Mouse (Mus musculus): ENCODE results near the gene Rabl6. TPM values are rescaled to one million over a fixed set of nuclear protein-coding genes. Genes with fewer than 3 reads are reported as not detected.

Gene Rabl6
- 53.3 and 55.3 TPM in 2 replicates for polyA plus RNA-seq (2014; fragmentation: Nextera tagmentation; extraction: Ambion mirVana)

- under 1% methylated on average over 80 of the region's 80 CpGs for WGBS
- DNase-seq (ENCODE audit: low spot score) (peak; percentile 93), ATAC-seq (ENCODE audit: low FRiP score) (peak; percentile 90)
- peaks cover 3% of the 10 kb centered on the region; the same call in 1 of the 2 replicates for H3K4me1 ChIP-seq (replicated peaks; ENCODE audit: control insufficient read depth, insufficient read depth, low read length)
- peak within 1 kb of the TSS; percentile 64 for H3K4me2 ChIP-seq (replicated peaks; ENCODE audit: low read depth, low read length)
- no peaks in the 10 kb centered on the region for H3K9me3 ChIP-seq (ENCODE audit: control insufficient read depth, low read length)
- H3K27me3 ChIP-seq (ENCODE audit: control insufficient read depth, insufficient read depth, low read length): peaks cover 5% of the 10 kb centered on the region; the same call in 1 of the 2 replicates
- peak within 1 kb of the TSS; percentile 96 for H3K4me3 ChIP-seq (ENCODE audit: low read depth, low read length)
- H3K9ac ChIP-seq (ENCODE audit: low read depth, low read length): peak within 1 kb of the TSS; percentile 96
- H3K36me3 ChIP-seq (ENCODE audit: control insufficient read depth, insufficient read depth, low read length): no peaks in the 10 kb centered on the region
- H3K27ac ChIP-seq (ENCODE audit: low read depth, low read length): peak within 1 kb of the TSS; percentile 91
Measured at GRCm38 (mm10) chr2:25607761-25608622, at the start of gene Rabl6. Rabl6 (minus strand) TSS chr2:25608521.

- Histone ChIP-seq H3K27me3 (ENCODE audit: control insufficient read depth, insufficient read depth, low read length) (no peaks in the 10 kb centered on the region), H3K4me1 (replicated peaks; ENCODE audit: control insufficient read depth, insufficient read depth, low read length) (no peaks in the 10 kb centered on the region), H3K4me3 (ENCODE audit: low read depth, low read length) (no peak within 1 kb of the TSS), H3K4me2 (replicated peaks; ENCODE audit: low read depth, low read length) (no peak within 1 kb of the TSS), H3K9me3 (ENCODE audit: control insufficient read depth, low read length) (no peaks in the 10 kb centered on the region), H3K27ac (ENCODE audit: low read depth, low read length) (no peak within 1 kb of the TSS), H3K36me3 (ENCODE audit: control insufficient read depth, insufficient read depth, low read length) (no peaks in the 10 kb centered on the region), H3K9ac (ENCODE audit: low read depth, low read length) (no peak within 1 kb of the TSS)
- ATAC-seq (ENCODE audit: low FRiP score): no peak
- DNase-seq (ENCODE audit: low spot score): no peak
Measured at GRCm38 (mm10) chr2:25657652-25658051, 49.3 kb upstream of the Rabl6 start, which contains the start of gene Lcn5. Lcn5 (plus strand) TSS chr2:25657952.

GRCm38 (mm10) chr2:25657246-25657645 lies 48.9 kb upstream of the Rabl6 start:
- DNase-seq (ENCODE audit: low spot score): no peak
- 94% methylated on average over 4 of the region's 4 CpGs for WGBS

GRCm38 (mm10) chr2:25656691-25657090 lies 48.4 kb upstream of the Rabl6 start:
- 86% methylated on average over 4 of the region's 4 CpGs for whole genome bisulfite sequencing
- H3K9me3 ChIP-seq (ENCODE audit: control insufficient read depth, low read length): no peaks in the 10 kb centered on the region
- H3K36me3 ChIP-seq (ENCODE audit: control insufficient read depth, insufficient read depth, low read length): no peaks in the 10 kb centered on the region
- no peak overlapping the region for H3K4me2 ChIP-seq (replicated peaks; ENCODE audit: low read depth, low read length)
- no peak overlapping the region for H3K9ac ChIP-seq (ENCODE audit: low read depth, low read length)
- no peaks in the 10 kb centered on the region for H3K4me1 ChIP-seq (replicated peaks; ENCODE audit: control insufficient read depth, insufficient read depth, low read length)
- H3K27ac ChIP-seq (ENCODE audit: low read depth, low read length): no peak overlapping the region
- ATAC-seq (ENCODE audit: low FRiP score) (no peak), DNase-seq (ENCODE audit: low spot score) (no peak)
- no peak overlapping the region for H3K4me3 ChIP-seq (ENCODE audit: low read depth, low read length)
- no peaks in the 10 kb centered on the region for H3K27me3 ChIP-seq (ENCODE audit: control insufficient read depth, insufficient read depth, low read length)

More at GRCm38 (mm10) chr2:25657246-25657645, 48.9 kb upstream of the Rabl6 start:
- Histone ChIP-seq H3K4me3 (ENCODE audit: low read depth, low read length) (no peak overlapping the region), H3K9me3 (ENCODE audit: control insufficient read depth, low read length) (no peaks in the 10 kb centered on the region), H3K36me3 (ENCODE audit: control insufficient read depth, insufficient read depth, low read length) (no peaks in the 10 kb centered on the region), H3K9ac (ENCODE audit: low read depth, low read length) (no peak overlapping the region), H3K4me2 (replicated peaks; ENCODE audit: low read depth, low read length) (no peak overlapping the region), H3K27ac (ENCODE audit: low read depth, low read length) (no peak overlapping the region), H3K27me3 (ENCODE audit: control insufficient read depth, insufficient read depth, low read length) (no peaks in the 10 kb centered on the region), H3K4me1 (replicated peaks; ENCODE audit: control insufficient read depth, insufficient read depth, low read length) (no peaks in the 10 kb centered on the region)
- no peak for ATAC-seq (ENCODE audit: low FRiP score)

GRCm38 (mm10) chr2:25654502-25654901 lies 46.2 kb upstream of the Rabl6 start:
- H3K9me3 ChIP-seq (ENCODE audit: control insufficient read depth, low read length): no peaks in the 10 kb centered on the region
- H3K27me3 ChIP-seq (ENCODE audit: control insufficient read depth, insufficient read depth, low read length): no peaks in the 10 kb centered on the region
- ATAC-seq (ENCODE audit: low FRiP score) (no peak), DNase-seq (ENCODE audit: low spot score) (no peak)
- H3K4me3 ChIP-seq (ENCODE audit: low read depth, low read length): no peak overlapping the region
- H3K36me3 ChIP-seq (ENCODE audit: control insufficient read depth, insufficient read depth, low read length): no peaks in the 10 kb centered on the region
- H3K9ac ChIP-seq (ENCODE audit: low read depth, low read length): no peak overlapping the region
- no peaks in the 10 kb centered on the region for H3K4me1 ChIP-seq (replicated peaks; ENCODE audit: control insufficient read depth, insufficient read depth, low read length)
- 58% methylated on average over 1 of the region's 1 CpGs for WGBS
- H3K27ac ChIP-seq (ENCODE audit: low read depth, low read length): no peak overlapping the region
- no peak overlapping the region for H3K4me2 ChIP-seq (replicated peaks; ENCODE audit: low read depth, low read length)

- 79% methylated on average over 2 of the region's 2 CpGs for WGBS
- H3K9ac ChIP-seq (ENCODE audit: low read depth, low read length): no peak within 1 kb of the TSS
- DNase-seq (ENCODE audit: low spot score): no peak
- no peak within 1 kb of the TSS for H3K4me3 ChIP-seq (ENCODE audit: low read depth, low read length)
- no peaks in the 10 kb centered on the region for H3K36me3 ChIP-seq (ENCODE audit: control insufficient read depth, insufficient read depth, low read length)
- H3K27me3 ChIP-seq (ENCODE audit: control insufficient read depth, insufficient read depth, low read length): no peaks in the 10 kb centered on the region
- no peak within 1 kb of the TSS for H3K27ac ChIP-seq (ENCODE audit: low read depth, low read length)
- H3K9me3 ChIP-seq (ENCODE audit: control insufficient read depth, low read length): no peaks in the 10 kb centered on the region
- ATAC-seq (ENCODE audit: low FRiP score): no peak
- H3K4me1 ChIP-seq (replicated peaks; ENCODE audit: control insufficient read depth, insufficient read depth, low read length): no peaks in the 10 kb centered on the region
- H3K4me2 ChIP-seq (replicated peaks; ENCODE audit: low read depth, low read length): no peak within 1 kb of the TSS
Measured at GRCm38 (mm10) chr2:25652902-25653301, 44.6 kb upstream of the Rabl6 start, which contains the start of gene Lcn8. Lcn8 (plus strand) TSS chr2:25653120.

- Histone ChIP-seq H3K27ac (ENCODE audit: low read depth, low read length) (no peak overlapping the region), H3K4me1 (replicated peaks; ENCODE audit: control insufficient read depth, insufficient read depth, low read length) (no peaks in the 10 kb centered on the region), H3K27me3 (ENCODE audit: control insufficient read depth, insufficient read depth, low read length) (no peaks in the 10 kb centered on the region), H3K4me2 (replicated peaks; ENCODE audit: low read depth, low read length) (no peak overlapping the region), H3K9ac (ENCODE audit: low read depth, low read length) (no peak overlapping the region), H3K4me3 (ENCODE audit: low read depth, low read length) (no peak overlapping the region), H3K9me3 (ENCODE audit: control insufficient read depth, low read length) (no peaks in the 10 kb centered on the region), H3K36me3 (ENCODE audit: control insufficient read depth, insufficient read depth, low read length) (no peaks in the 10 kb centered on the region)
- WGBS: 19% methylated on average over 6 of the region's 6 CpGs
- ATAC-seq (ENCODE audit: low FRiP score): no peak
- DNase-seq (ENCODE audit: low spot score): peak; percentile 76
Measured at GRCm38 (mm10) chr2:25639890-25640289, 31.6 kb upstream of the Rabl6 start.

- H3K27me3 ChIP-seq (ENCODE audit: control insufficient read depth, insufficient read depth, low read length): no peaks in the 10 kb centered on the region
- H3K4me3 ChIP-seq (ENCODE audit: low read depth, low read length): no peak overlapping the region
- no peak overlapping the region for H3K27ac ChIP-seq (ENCODE audit: low read depth, low read length)
- no peak overlapping the region for H3K9ac ChIP-seq (ENCODE audit: low read depth, low read length)
- no peaks in the 10 kb centered on the region for H3K36me3 ChIP-seq (ENCODE audit: control insufficient read depth, insufficient read depth, low read length)
- H3K4me1 ChIP-seq (replicated peaks; ENCODE audit: control insufficient read depth, insufficient read depth, low read length): no peaks in the 10 kb centered on the region
- H3K4me2 ChIP-seq (replicated peaks; ENCODE audit: low read depth, low read length): no peak overlapping the region
- H3K9me3 ChIP-seq (ENCODE audit: control insufficient read depth, low read length): no peaks in the 10 kb centered on the region
- ATAC-seq (ENCODE audit: low FRiP score): no peak
- DNase-seq (ENCODE audit: low spot score): no peak
- WGBS: 40% methylated on average over 1 of the region's 1 CpGs
Measured at GRCm38 (mm10) chr2:25634046-25634445, 25.7 kb upstream of the Rabl6 start.

GRCm38 (mm10) chr2:25633616-25634015 lies 25.3 kb upstream of the Rabl6 start:
- H3K27ac ChIP-seq (ENCODE audit: low read depth, low read length): no peak overlapping the region
- no peaks in the 10 kb centered on the region for H3K36me3 ChIP-seq (ENCODE audit: control insufficient read depth, insufficient read depth, low read length)
- H3K4me3 ChIP-seq (ENCODE audit: low read depth, low read length): no peak overlapping the region
- no peaks in the 10 kb centered on the region for H3K4me1 ChIP-seq (replicated peaks; ENCODE audit: control insufficient read depth, insufficient read depth, low read length)
- H3K4me2 ChIP-seq (replicated peaks; ENCODE audit: low read depth, low read length): no peak overlapping the region
- DNase-seq (ENCODE audit: low spot score) (no peak), ATAC-seq (ENCODE audit: low FRiP score) (no peak)
- WGBS: 86% methylated on average over 3 of the region's 3 CpGs
- no peaks in the 10 kb centered on the region for H3K27me3 ChIP-seq (ENCODE audit: control insufficient read depth, insufficient read depth, low read length)
- no peak overlapping the region for H3K9ac ChIP-seq (ENCODE audit: low read depth, low read length)
- no peaks in the 10 kb centered on the region for H3K9me3 ChIP-seq (ENCODE audit: control insufficient read depth, low read length)
